Mouse (Mus musculus): ENCODE results near the gene A2ml1.
"Not testable (repeated sequence)": the region's sequence is repeated elsewhere in the genome, so short reads cannot be mapped to it uniquely, and the experiment has no call there.

GRCm38 (mm10) chr6:128629771-128630739, 48.6 kb upstream of the A2ml1 start:
- TF ChIP-seq CTCF (IDR thresholded peaks at IDR 0.05), result peak; percentile 81
- TF ChIP-seq EP300 (IDR thresholded peaks at IDR 0.05), result not testable (repeated sequence)
